Mouse (Mus musculus) kidney, adult 2 months (tissue): ENCODE measurements around the gene Sowaha.

Experiments
- CTCF ChIP-seq: fragments of 200-500 bp; conservative IDR thresholded peaks from 2 replicates; pipeline ENCODE4 v1.5.1; 2011; ENCODE audit warnings: low read depth, mild to moderate bottlenecking, control low read depth, low read length, moderate library complexity, mixed read lengths; ENCODE audit not compliant: insufficient read depth, insufficient read length
- POLR2A ChIP-seq: fragments of 200-500 bp; IDR thresholded peaks from one replicate; pipeline ENCODE4 v1.6.1; 2011; ENCODE audit warnings: low read depth, low read length, control low read depth

GRCm38 (mm10) chr11:53529253-53529557 is 49.1 kb upstream of the Sowaha start:
- TF ChIP-seq POLR2A (no peak), CTCF (no peak)
